Mouse (Mus musculus) bone marrow, adult 2 months (tissue): ENCODE data around the gene Ctsa.

Source experiments
- CTCF ChIP-seq: fragments of 200-500 bp; IDR thresholded peaks from 2 replicates; pipeline ENCODE4 v1.5.1; 2011; ENCODE audit warnings: low read length, control low read depth; ENCODE audit not compliant: control insufficient read depth, insufficient read depth
- POLR2A ChIP-seq: fragments of 200-500 bp; IDR thresholded peaks from 2 replicates; pipeline ENCODE4 v1.6.1; 2011; ENCODE audit warnings: low read depth, mild to moderate bottlenecking, control low read depth, low read length, borderline replicate concordance; ENCODE audit not compliant: control insufficient read depth

GRCm38 (mm10) chr2:164788411-164788810 lies 44.3 kb upstream of the Ctsa start:
- TF ChIP-seq CTCF (no peak), POLR2A (no peak)
